Mouse (Mus musculus) kidney, adult 2 months (tissue): ENCODE data around the gene Sec14l2. TPM values are rescaled to one million over a fixed set of nuclear protein-coding genes. Genes with fewer than 3 reads are reported as not detected.
A peak's percentile ranks its signal among the peaks of the same experiment; 100 is the strongest.

Experiments
- DNase-seq: peaks from one replicate; pipeline ENCODE4 v3.0.0; 2021
- H3K27ac ChIP-seq: fragments of 200-500 bp; 2 replicates; pipeline ENCODE4 v1.5.1; 2012; ENCODE audit warnings: low read depth, low read length, control low read depth, inconsistent platforms; ENCODE audit not compliant: insufficient read depth
- H3K27me3 ChIP-seq: fragments of 200-500 bp; replicated peaks from 2 replicates; pipeline ENCODE4 v1.6.1; 2012; ENCODE audit warnings: mild to moderate bottlenecking, moderate library complexity, low read length, inconsistent platforms; ENCODE audit not compliant: control insufficient read depth, insufficient read depth
- H3K36me3 ChIP-seq: fragments of 200-500 bp; 2 replicates; pipeline ENCODE4 v1.6.1; 2012; ENCODE audit warnings: mild to moderate bottlenecking, moderate library complexity, low read length, inconsistent platforms; ENCODE audit not compliant: control insufficient read depth, insufficient read depth
- H3K4me1 ChIP-seq: fragments of 200-500 bp; 2 replicates; pipeline ENCODE4 v1.6.1; 2011; ENCODE audit warnings: low read length; ENCODE audit not compliant: control insufficient read depth, insufficient read depth
- H3K4me3 ChIP-seq: fragments of 200-500 bp; 2 replicates; pipeline ENCODE4 v1.5.1; 2011; ENCODE audit warnings: mild to moderate bottlenecking, low read depth, low read length, control low read depth; ENCODE audit not compliant: insufficient read depth
- CTCF ChIP-seq: fragments of 200-500 bp; conservative IDR thresholded peaks from 2 replicates; pipeline ENCODE4 v1.5.1; 2011; ENCODE audit warnings: low read depth, mild to moderate bottlenecking, control low read depth, low read length, moderate library complexity, mixed read lengths; ENCODE audit not compliant: insufficient read depth, insufficient read length
- POLR2A ChIP-seq: fragments of 200-500 bp; IDR thresholded peaks from one replicate; pipeline ENCODE4 v1.6.1; 2011; ENCODE audit warnings: low read depth, low read length, control low read depth
- WGBS: fragments of 180-500 bp; shearing (Covaris S2); methylation state at CpG from one replicate; pipeline ENCODE4 v1.1.7; 2018; 5-methylcytosine and 5-hydroxymethylcytosine counted together
- polyA plus RNA-seq: library from polyadenylated mRNA; depleted of rRNA; stranded (reverse); fragments of >200 nt; gene quantifications from 2 replicates; pipeline ENCODE4 v1.2.3, GENCODE M21; 2012

Gene Sec14l2
- polyA plus RNA-seq, 1 experiment = 1.8 TPM

DNA sequence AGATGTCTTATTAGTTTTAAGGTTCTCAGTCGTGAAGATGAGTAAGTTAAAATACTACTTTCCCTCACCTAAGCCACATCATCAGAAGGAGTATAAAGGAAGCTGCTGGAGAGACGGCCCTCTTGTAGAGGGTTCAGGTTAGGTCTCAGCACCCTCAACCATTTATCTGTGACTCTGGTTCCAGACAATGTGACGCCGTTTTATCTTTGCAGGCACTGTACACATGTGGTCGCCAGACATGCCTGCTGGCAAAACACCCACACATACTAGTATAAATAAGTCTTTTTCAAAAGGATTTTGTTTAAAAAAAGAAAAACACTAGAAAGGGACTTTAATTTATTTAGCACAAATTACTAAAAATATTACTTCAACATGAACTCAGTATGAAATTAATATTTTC, 32.4 kb upstream of the Sec14l2 start:
- no peak for DNase-seq
- no peak overlapping the region for H3K4me3 ChIP-seq
- no peaks in the 10 kb centered on the region for H3K36me3 ChIP-seq
- no peaks in the 10 kb centered on the region for H3K27me3 ChIP-seq
- peaks cover 9% of the 10 kb centered on the region; the same call in 1 of the 2 replicates for H3K4me1 ChIP-seq
- no peak for TF ChIP-seq CTCF
- no peak for TF ChIP-seq POLR2A
- no peak overlapping the region for H3K27ac ChIP-seq
- WGBS = 88% methylated on average over 5 of the region's 5 CpGs

DNA sequence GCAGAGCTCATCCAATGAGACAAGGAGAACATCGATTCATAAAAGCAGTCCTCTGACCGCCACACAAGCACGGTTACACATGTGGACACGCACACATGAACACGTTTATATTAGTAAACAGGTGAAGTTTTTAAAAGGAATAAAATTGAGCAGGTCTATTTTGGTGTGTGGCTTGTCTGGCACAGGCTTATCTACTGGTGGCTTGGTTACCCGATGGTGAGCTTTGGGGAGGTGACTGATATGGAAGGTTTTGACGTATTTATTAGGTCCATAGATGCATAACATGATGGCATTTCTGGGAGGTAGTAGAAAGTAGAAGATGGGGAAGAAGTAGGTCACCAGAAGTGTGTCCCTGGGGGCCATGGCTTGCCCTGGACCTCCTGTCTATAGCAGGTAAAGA, 30.5 kb upstream of the Sec14l2 start:
- Histone ChIP-seq H3K4me3 (no peak overlapping the region), H3K27me3 (no peaks in the 10 kb centered on the region), H3K4me1 (no peaks in the 10 kb centered on the region), H3K27ac (no peak overlapping the region), H3K36me3 (no peaks in the 10 kb centered on the region)
- no peak for DNase-seq
- no peak for TF ChIP-seq CTCF
- TF ChIP-seq POLR2A = no peak
- WGBS = 93% methylated on average over 7 of the region's 7 CpGs

DNA sequence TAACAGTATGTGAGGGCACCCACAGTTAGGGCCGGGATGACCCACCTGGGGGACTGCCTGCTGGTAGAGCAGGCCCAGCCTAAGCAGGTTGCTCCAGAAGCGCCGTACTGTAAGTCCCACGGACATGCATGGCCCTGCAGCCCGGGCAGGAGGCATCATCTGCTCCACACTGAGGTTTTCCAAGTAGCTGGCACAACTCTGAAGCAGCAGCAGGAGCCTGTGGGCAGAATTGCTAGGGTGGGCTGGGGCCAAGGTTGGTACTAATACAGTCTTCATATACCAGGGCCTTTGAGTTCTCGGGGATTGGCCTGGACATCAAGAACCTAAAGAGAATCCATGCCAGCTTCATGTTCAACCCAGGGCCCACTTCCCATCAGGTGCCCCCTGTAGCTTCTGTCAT, 26.7 kb upstream of the Sec14l2 start:
- WGBS = 100% methylated on average over 6 of the region's 6 CpGs
- TF ChIP-seq CTCF = no peak
- no peak for TF ChIP-seq POLR2A
- DNase-seq = no peak
- H3K36me3 ChIP-seq = no peaks in the 10 kb centered on the region
- H3K4me1 ChIP-seq = no peaks in the 10 kb centered on the region
- no peaks in the 10 kb centered on the region for H3K27me3 ChIP-seq
- no peak overlapping the region for H3K27ac ChIP-seq
- no peak overlapping the region for H3K4me3 ChIP-seq

DNA sequence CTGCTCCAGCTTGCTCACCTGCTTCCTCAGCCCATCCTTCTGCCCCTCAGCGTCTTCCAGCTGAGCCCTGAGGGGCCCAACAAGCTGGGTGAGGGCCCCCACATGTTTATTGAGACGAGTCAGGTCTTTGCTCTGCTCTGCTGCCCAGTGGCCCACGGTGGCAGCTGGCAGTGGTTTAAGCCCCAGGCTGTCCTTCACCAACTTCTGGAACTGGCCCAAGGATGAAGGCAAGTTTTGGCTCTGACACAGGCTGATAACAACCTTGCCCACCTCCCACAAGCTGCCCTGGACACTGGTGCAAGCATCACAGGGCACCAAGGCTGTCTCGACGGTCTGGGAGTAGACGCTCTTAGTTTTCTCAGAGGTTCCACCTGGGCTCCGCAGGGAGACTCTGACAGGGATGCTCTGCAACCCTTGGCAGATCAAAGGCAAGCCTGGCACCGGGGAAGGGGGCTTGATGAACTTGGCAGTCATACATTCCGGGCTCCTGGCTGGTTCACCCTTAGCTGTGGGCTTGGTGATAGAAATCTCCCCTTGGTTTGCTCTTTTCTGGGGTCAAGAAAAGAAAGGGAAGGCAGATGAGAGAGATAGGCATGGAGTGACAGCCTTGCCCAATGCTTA, 25.4 kb upstream of the Sec14l2 start:
- peak overlapping the region; percentile 71 for H3K27ac ChIP-seq
- TF ChIP-seq POLR2A (no peak), CTCF (no peak)
- H3K4me3 ChIP-seq = no peak overlapping the region
- H3K36me3 ChIP-seq = no peaks in the 10 kb centered on the region
- WGBS = 57% methylated on average over 9 of the region's 9 CpGs
- no peaks in the 10 kb centered on the region for H3K27me3 ChIP-seq
- no peak for DNase-seq
- no peaks in the 10 kb centered on the region for H3K4me1 ChIP-seq

DNA sequence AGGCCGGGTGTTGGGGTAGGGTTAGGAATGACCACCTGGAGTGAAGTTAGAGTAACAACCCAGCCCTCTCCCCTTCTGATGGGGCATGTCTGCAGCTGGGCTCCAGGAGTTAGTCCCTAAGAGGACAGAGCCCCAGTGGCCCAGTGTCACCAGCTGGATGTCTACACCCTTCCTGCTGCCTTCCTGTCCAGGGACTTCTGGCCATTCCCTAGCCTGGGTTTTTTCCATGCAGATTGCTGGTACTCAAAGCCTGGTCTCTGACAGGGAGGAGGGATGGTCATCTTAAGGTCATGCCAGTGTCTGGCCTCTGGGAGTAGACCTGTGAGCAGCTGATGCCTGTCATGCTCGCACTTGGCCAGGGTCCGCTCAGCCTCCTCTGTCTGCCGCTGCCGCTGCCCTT, 24.9 kb upstream of the Sec14l2 start:
- TF ChIP-seq CTCF = no peak
- H3K4me1 ChIP-seq = no peaks in the 10 kb centered on the region
- H3K4me3 ChIP-seq = no peak overlapping the region
- peak; percentile 81 for DNase-seq
- WGBS = 75% methylated on average over 5 of the region's 5 CpGs
- H3K36me3 ChIP-seq = no peaks in the 10 kb centered on the region
- H3K27ac ChIP-seq = peak overlapping the region; percentile 71
- H3K27me3 ChIP-seq = no peaks in the 10 kb centered on the region

DNA sequence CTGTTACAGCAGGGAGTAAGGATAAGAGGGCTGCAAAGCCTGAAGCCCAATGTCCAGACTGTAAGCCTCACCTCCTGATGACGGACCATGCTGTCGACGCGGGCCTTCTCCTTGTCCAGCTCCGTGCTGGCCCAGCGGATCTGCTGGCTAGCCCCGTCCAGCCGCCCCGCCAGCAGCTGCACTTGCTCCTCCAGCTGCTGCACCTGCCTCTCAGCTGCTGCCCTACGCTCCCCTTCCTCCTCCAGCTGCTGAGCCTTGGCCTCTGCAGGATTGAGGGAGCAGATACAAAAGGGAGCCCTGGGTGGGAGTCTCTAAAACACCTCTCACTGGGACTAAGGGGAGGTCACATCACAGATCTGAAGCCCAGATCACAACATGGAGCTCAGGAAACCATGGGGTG, 23.9 kb upstream of the Sec14l2 start:
- no peak for TF ChIP-seq POLR2A
- no peak for TF ChIP-seq CTCF
- no peaks in the 10 kb centered on the region for H3K27me3 ChIP-seq
- H3K4me3 ChIP-seq = no peak overlapping the region
- H3K27ac ChIP-seq = no peak overlapping the region
- WGBS = 89% methylated on average over 10 of the region's 10 CpGs
- H3K36me3 ChIP-seq = no peaks in the 10 kb centered on the region
- H3K4me1 ChIP-seq = no peaks in the 10 kb centered on the region
- no peak for DNase-seq

DNA sequence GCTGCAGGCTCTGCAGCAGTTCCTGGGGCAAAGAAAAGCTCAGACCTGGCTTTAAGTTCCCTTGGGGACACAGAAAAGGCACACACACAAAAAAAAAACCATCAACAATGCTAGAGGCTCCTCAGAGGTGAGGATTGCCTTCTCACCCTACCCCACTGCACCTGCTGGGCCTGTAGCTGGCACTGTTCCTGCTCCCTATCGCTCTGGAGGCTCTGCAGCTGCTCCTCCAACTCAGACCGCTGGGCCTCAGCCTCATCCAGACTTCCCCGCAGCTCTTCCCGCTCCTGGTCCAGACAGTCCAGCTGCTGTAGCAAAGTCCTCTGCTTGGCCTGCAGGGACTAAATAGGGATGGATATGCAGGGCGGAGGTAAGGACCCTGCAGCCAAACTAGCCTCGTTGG, 23.2 kb upstream of the Sec14l2 start:
- TF ChIP-seq CTCF (no peak), POLR2A (no peak)
- Histone ChIP-seq H3K36me3 (no peaks in the 10 kb centered on the region), H3K4me3 (no peak overlapping the region), H3K27me3 (no peaks in the 10 kb centered on the region), H3K4me1 (no peaks in the 10 kb centered on the region), H3K27ac (no peak overlapping the region)
- no peak for DNase-seq
- WGBS = 79% methylated on average over 6 of the region's 6 CpGs
